In genomic region chr15:102743996-102744395, GRCm38 (mm10) we compare ENCODE assay signal across 9 mouse cellular contexts. TPM values are rescaled to one million over a fixed set of nuclear protein-coding genes. Genes with fewer than 3 reads are reported as not detected.
DNase-seq lines count a peak whose midpoint lies in the region; ATAC-seq and TF ChIP-seq lines count a peak whose summit lies in the region.
"Had no signal": no experiment of that assay in that cellular context is flagged by ENCODE, and none has a peak within 500 bp of the region (broad histone marks: within the 10 kb centered on the region; RNA-seq: fewer than 3 reads in every experiment).

No protein-coding gene starts in this region.

- TF ChIP-seq EP300 in liver, postnatal 0 days (IDR thresholded peaks at IDR 0.05; ENCODE audit: low read depth) = no peak

- no peak for TF ChIP-seq CTCF in hindbrain, postnatal 0 days (IDR thresholded peaks at IDR 0.05; ENCODE audit: low read depth)
- TF ChIP-seq CTCF in liver, postnatal 0 days (IDR thresholded peaks at IDR 0.05; ENCODE audit: low read depth) = no peak

- no peaks in the 10 kb centered on the region for H3K27me3 ChIP-seq in hindbrain, postnatal 0 days (ENCODE audit: insufficient read depth, low read length)
- peaks cover 79% of the 10 kb centered on the region for H3K27me3 ChIP-seq in liver, postnatal 0 days (ENCODE audit: insufficient read depth, low read length)

- H3K27ac ChIP-seq in hindbrain, postnatal 0 days = peak overlapping the region; percentile 95
- H3K27ac ChIP-seq in liver, postnatal 0 days (ENCODE audit: low read depth) = no peak overlapping the region

- no peaks in the 10 kb centered on the region for H3K36me3 ChIP-seq in hindbrain, postnatal 0 days (ENCODE audit: insufficient read depth, low read length)
- H3K36me3 ChIP-seq in liver, postnatal 0 days (replicated peaks; ENCODE audit: insufficient read depth, low read length) = no peaks in the 10 kb centered on the region

- under 1% methylated on average over 14 of the region's 14 CpGs for WGBS in hindbrain, postnatal 0 days
- 3% methylated on average over 14 of the region's 14 CpGs for WGBS in liver, postnatal 0 days (ENCODE audit: insufficient replicate concordance)

- DNase-seq in heart, adult 11 months = peak; percentile 61
- DNase-seq in heart, adult 18-20 months = no peak
- peak; percentile 56 for DNase-seq in embryo, embryonic 9.5 days (ENCODE audit: extremely low spot score)
- peak; percentile 78 for DNase-seq in hindbrain, postnatal 0 days (ENCODE audit: low spot score)
- peak; percentile 64 for DNase-seq in neural tube, embryonic 10.5 days (ENCODE audit: extremely low spot score, low spot score)
- no peak for DNase-seq in thymus, postnatal 25 days
- DNase-seq in gastrocnemius, postnatal 10 days = no peak
- DNase-seq in liver, postnatal 0 days = no peak

- peaks cover 20% of the 10 kb centered on the region for H3K4me1 ChIP-seq in hindbrain, postnatal 0 days (ENCODE audit: insufficient read depth, low read length)
- no peaks in the 10 kb centered on the region for H3K4me1 ChIP-seq in liver, postnatal 0 days (ENCODE audit: insufficient read depth)

- no peak overlapping the region for H3K4me3 ChIP-seq in hindbrain, postnatal 0 days (ENCODE audit: low read length)
- no peak overlapping the region for H3K4me3 ChIP-seq in liver, postnatal 0 days (ENCODE audit: low read depth, low read length)
- H3K4me3 ChIP-seq: erythroblast, embryonic 14.5 days had no signal

- 0 out of 2 replicates have a peak overlapping the region, but pooled peaks have one; percentile 5 for H3K4me2 ChIP-seq in hindbrain, postnatal 0 days (ENCODE audit: low read depth, low read length)
- no peak overlapping the region for H3K4me2 ChIP-seq in liver, postnatal 0 days (ENCODE audit: low read depth, low read length)

- peak; percentile 44; the same call in 1 of the 2 replicates for ATAC-seq in hindbrain, postnatal 0 days
- no peak for ATAC-seq in liver, postnatal 0 days

- H3K9ac ChIP-seq in hindbrain, postnatal 0 days (replicated peaks; ENCODE audit: low read length) = no peak overlapping the region
- no peak overlapping the region for H3K9ac ChIP-seq in liver, postnatal 0 days (replicated peaks)

- no peaks in the 10 kb centered on the region for H3K9me3 ChIP-seq in hindbrain, postnatal 0 days (ENCODE audit: low read length)
- H3K9me3 ChIP-seq in liver, postnatal 0 days (ENCODE audit: low read length) = no peaks in the 10 kb centered on the region

RNA-seq across cellular contexts. Expression of gene Calcoco1, which starts 22.0 kb away (rescaled TPM):
- 100 to 1,000 TPM; 105 to 119 TPM for total RNA-seq in heart, adult 18-20 months (2021)
- total RNA-seq in hindbrain, postnatal 0 days (2014; rRNA removed) = 26.6 and 32.4 TPM in 2 replicates
- 29.8 and 30.3 TPM in 2 replicates for polyA plus RNA-seq in hindbrain, postnatal 0 days (2015; fragmentation: Nextera tagmentation; extraction: Ambion mirVana)
- total RNA-seq in gastrocnemius, postnatal 10 days (2021) = 10 to 100 TPM; 45.0 to 51.1 TPM
- polyA plus RNA-seq in liver, postnatal 0 days (2015; fragmentation: Nextera tagmentation; extraction: Ambion mirVana) = 11.1 and 14.0 TPM in 2 replicates

Comparison
In these comparisons a context has a peak if more than half of its experiments do, and no peak if none do; other contexts are left out.
1. DNase-seq: peak in heart, adult 11 months (single experiment), embryo, embryonic 9.5 days (single experiment), hindbrain, postnatal 0 days (single experiment) and neural tube, embryonic 10.5 days (single experiment); none in heart, adult 18-20 months (0 of 2), thymus, postnatal 25 days (single experiment), gastrocnemius, postnatal 10 days (single experiment) and liver, postnatal 0 days (single experiment).